Mouse (Mus musculus) frontal cortex, postnatal 10 days (tissue): ENCODE measurements around the gene Serpinb6c.
"Not testable (repeated sequence)": the region's sequence is repeated elsewhere in the genome, so short reads cannot be mapped to it uniquely, and the experiment has no call there.

Experiments
- DNase-seq, 2 experiments: peaks; one replicate each; pipeline ENCODE4 v3.0.0; 2022; ENCODE audit warnings: low spot score in 2 of 2, mixed read lengths in 1 of 2

Gene Serpinb6c

DNA sequence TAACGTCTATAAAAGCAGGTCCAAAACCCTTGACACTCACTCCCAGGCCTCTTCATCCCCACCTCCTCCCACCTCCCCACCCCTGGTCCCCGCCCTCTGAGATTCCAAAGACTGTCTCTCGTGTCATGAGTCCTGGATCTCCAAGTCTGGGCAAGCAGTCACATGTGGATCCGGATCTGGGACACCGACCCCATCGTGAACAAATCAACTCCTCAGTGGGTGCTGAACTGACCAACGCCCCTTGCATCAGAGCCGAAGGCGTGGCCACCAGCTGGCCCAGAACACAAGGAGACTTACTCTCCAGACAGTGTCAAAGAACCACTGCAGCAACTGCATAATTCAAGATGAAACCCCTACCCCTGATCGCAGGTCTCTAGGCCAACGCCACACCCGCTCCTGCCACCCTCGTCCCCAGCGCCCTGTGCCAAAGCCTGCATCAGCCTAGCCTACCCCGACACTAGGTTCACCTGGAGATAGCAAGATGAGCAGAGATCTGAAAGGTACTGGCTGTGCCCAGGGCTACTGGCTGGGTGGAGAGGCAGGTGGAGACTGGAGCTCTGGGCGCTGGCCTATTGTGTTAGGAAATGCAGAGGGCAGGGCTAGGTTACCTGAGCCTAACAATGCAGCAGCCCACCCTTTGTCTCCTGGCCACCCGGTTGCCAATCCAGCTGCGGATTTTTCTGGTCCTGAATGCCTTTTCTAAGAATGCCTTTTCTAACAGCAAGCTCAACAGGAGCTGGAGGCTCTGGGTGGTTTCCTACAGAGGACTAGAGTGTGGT, at the start of gene Serpinb6c:
Gene Serpinb6c (minus strand): TSS at position 533 of the 779 bp plus-strand sequence.
- no peak for DNase-seq

DNA sequence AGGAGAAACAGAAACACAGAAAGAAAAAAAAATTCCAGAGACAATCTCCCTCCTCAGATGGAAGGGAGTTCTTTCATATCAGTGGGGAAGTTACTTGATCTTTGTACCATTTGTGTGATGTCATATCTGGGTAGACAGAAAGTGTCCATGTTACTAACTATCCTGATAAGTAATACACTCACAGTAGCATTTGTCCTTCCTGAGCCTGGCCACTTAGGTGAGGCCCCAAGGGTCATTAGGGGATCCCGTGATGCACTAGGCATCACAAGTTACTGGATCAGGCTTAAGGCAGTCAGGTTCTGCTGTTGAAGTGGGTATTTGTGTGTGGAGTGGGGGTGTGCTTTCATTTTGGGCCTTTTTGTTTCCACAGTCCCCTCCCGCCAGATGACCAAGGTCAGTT, 47.4 kb upstream of the Serpinb6c start:
- no peak for DNase-seq

GRCm38 (mm10) chr13:33952075-33952449, 46.6 kb upstream of the Serpinb6c start:
- DNase-seq: no peak

DNA sequence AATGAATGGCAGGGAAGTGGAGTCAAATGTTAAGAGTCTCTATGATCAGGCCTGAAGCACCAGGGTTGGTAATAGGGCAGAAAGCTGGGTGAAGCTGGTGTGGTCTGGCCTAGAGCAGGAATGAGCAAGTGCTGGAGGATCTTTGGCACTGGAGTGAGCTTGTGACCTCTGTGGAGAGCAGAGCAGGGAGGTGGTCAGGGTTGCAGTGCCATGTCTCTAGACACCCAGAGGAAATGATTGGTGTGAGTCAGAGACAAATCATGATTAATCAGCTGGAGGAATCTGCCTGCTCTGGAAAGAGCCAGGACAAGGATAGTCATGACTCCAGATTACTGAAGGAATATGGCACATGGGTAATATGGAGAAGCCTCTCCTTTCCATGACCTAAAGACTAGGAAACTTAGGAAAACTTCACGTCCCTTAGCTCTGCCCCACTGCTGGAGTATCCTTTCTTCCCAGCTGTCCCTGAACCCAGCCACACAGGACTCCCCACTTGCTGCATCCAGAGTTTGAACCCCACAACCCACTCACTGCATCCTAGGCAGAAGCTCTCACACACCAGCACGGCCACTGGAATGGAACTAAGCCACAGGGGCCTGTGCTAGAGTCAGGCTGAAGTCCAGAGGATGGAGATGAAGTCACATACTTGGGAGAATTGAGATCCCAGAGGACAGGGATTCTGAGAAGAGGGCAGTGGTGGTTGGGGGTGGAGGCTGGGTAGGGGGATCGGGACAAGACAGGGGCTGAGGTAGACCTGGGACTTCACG, 46.0 kb upstream of the Serpinb6c start:
- no peak for DNase-seq

DNA sequence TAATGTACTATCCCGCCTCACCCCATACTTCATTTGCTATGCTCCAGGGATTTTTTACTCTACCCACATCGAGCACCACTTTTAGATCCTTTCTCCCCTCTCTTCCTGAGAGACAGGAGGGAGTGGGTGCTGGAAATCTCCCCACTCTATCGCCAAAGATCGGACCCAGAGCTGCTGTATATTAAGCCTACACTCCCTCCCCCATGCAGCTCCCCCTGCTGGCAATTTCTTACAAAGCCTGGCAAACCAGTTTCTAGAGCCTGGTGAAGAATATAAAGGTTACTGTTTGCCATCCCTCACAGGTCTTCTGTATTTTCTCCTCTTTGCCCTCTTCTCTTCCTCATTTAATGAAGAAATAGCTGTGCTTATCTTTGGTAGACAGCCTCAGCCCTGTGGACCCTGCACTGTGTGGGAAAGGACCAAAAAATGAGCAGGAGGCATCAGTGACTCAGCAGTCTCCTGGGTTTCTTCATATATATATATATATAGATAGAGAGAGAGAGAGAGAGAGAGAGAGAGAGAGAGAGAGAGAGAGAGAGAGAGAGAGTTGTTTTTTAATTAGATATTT, 36.8 kb upstream of the Serpinb6c start:
- DNase-seq: no peak

DNA sequence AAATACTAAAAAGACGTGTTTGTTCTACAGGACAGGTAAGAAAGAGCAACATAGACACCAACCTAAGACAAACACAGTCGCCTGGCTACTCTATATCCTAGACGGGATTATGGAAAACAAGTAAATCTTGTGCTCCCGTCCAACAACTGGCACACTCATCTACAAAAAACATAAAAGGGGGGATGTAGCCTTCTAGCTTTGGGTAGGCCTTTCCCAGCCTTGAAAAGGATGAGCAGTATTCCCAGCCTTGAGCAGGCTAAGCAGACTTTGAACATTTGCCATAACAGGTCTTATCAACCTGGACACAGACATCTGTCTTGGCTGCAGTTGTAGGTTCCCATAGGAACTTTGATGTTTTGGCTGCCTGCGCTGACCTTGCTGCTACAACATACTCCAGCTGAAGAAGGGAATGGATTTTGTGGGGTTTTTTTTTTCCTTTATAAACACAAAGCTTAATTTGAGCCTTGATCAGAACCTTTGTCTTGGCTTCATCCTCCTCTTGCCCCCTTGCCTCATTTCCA, 35.8 kb upstream of the Serpinb6c start:
- DNase-seq: no peak

- not testable (repeated sequence) for DNase-seq
Measured at GRCm38 (mm10) chr13:33937587-33937986, 32.1 kb upstream of the Serpinb6c start.

DNA sequence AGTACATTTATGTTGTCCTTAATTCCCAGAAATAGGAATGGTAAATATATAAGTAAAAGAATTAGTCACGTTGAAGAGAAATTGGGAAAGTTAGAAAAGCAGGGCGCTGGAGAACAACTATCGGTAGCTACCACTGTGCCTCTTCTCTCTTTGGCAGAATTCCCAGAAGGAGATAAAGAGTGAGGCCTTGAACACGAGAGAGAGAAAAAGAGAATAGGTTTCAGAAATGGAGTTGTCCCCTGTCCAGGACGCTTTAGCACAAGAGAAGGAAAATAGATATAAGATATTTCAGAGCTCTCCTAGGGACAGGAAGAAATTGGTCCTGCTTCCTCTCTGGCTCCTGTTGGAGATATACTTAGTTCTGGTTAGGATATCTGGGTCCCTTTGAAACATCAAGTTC, 31.6 kb upstream of the Serpinb6c start:
- no peak for DNase-seq

DNA sequence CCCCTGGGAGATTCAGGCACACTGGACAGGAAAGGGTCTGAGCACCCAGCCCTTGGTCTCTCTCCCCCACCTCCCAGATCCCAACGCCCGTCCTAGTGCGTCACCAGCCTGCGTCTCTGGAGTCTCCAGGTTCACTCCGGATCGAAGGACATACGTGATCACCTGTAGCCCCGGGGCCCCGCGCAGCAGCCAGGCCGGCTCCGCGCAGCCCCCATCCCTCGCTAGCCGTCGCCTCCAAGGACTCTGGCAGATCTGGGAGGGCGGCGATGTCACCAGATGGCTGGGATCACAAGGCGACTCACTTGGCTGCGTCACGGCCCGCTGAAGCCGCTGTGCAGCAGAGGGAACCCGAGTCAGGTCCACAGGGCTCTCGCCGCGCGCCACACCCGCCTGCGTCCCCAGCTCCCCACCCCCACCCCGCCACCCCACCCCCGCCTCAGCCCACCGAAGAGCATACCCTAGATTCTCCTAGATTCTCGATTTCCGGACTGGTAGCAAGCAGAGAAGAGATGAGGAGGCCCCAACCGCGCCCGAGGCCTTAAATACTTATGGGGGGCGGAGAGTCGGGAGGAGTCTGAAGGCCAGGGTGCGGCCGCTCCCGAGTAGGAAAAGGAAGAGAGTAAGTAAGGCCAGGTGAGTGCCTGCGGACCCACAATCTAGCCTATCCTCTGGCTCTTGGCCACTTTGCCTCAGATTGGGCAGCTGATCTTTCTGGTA, 30.1 kb upstream of the Serpinb6c start:
- peak; percentile 25 to 44 for DNase-seq

DNA sequence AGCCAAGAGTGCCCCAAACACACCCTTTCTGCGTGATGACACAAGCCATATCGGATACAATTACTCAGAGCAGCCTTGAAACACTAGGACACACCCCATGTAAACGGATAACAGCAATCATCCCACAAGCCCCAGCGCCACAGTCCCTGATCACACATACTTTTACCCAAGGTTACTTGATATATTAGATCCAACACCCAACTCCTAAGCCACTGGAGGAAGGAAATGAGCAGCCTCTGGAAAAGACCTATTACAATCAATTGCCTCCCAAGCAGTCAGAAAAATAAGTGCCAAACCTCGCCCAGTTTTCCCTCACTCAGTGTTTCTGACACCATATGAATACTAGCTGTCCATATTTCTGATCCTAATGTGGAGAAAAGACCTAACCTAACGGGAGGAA, 29.2 kb upstream of the Serpinb6c start:
- no peak for DNase-seq

DNA sequence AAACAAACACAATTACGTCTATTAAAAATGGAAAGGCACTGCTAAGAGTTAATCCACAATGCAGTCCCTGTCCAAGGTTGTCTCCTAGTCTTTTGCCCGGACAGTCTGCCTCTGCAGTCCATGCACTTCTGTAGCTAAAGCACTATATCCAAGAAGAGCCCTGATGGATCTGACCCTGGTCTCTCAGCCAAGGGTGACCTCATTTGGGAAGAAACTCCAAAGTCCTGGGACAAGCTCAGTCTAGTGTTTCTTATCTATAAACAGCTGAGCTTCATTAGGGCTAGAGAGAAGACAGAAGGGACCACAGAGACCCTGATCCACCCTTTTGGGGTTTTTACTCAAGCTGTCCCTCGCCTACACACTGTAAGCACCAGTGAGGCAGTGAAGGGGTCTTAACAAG, 25.4 kb upstream of the Serpinb6c start:
- DNase-seq: no peak

DNA sequence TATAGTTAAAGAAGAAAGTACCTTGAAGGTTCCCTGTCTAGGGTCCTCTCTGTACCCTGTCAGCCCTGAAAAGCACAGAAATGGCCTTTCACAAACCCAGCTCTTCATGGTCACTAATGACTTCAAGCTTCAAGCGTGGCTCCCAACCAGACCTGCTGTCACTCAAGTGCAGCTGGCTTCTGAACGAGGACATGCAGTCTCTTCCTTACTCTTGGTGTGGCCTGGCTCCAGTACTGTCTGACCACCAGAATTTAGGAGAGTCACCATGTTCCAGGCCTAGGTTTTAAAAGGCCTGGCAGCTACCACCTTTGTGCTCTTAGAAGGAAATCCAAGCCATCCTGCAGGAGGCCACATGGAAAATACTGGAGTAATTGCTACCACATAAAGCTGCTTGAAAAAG, 24.8 kb upstream of the Serpinb6c start:
- DNase-seq: no peak

DNA sequence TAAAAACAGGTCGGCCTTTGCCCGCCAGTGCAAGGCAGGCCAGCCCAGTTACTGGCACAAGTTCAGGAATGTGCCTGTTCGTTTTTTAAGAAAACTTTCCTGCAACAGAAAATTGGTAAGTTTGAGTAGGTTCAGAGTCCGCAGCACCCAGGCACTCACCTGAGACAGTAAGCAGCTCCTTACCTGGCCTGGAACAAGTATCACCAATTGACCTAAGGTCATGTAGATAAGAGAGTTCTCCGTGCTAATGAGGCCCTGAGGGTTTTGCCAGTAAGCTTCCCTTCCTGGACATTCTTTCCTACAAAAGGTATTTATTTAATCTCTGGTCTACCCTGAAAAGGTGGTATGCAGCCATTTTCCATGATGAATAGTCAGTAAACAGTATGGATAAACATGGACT, 16.2 kb upstream of the Serpinb6c start:
- no peak for DNase-seq

GRCm38 (mm10) chr13:33921041-33921440, 15.5 kb upstream of the Serpinb6c start:
- no peak for DNase-seq

DNA sequence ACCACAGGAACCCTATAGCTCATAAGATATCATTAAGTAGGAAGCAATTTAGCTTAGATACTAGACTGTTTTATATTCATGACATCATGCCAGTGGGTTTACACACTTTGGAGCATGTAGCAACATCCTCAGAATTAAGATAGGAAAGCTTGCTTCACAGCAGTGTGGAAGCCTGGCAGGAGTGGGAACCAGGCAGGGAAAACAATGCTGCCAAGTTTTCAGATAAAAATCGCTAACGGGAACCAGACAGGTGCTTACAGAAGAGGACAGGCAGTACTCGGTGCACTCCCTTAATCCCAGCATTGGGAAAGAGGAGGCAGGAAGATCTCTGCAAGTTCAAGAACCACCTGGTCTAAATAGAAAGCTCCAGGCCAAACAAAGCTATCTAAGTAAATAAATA, 1.3 kb upstream of the Serpinb6c start:
- no peak for DNase-seq

DNA sequence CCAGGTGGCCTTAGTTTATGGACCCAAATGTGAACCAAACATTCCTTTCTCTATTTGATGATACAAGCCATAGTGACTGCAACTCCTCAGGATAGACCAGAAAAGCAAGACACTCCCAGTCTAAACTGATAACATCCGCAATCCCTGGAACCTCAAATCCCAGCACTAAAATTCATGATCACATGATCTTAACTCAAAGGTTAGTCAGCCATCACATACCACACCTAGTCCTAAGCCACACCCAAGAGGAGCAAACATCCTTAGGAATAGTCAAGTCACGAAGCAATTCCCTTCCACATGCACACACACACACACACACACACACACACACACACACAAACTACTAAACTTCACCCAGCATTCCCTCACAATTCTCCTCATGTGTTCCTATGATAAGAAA, 2.2 kb downstream of the Serpinb6c start:
- DNase-seq: no peak

DNA sequence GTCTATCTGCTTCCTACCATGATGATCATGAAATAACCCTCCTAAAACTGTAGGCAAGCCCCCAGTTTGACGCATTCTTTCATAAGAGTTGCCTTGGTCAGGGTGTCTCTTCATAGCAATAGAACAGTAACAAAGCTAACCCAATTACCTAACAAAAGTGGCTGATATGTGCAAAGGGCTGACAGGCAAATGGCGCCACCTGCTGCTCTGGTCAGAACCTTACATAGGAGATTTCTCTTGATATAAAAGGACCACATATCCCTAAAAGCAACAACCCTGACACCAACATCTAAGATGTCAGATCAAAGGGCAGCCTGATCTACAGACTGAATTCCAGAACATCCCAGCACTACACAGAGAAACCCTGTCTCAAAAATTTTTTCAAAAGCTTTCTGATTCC, 11.3 kb downstream of the Serpinb6c start:
- DNase-seq: no peak

DNA sequence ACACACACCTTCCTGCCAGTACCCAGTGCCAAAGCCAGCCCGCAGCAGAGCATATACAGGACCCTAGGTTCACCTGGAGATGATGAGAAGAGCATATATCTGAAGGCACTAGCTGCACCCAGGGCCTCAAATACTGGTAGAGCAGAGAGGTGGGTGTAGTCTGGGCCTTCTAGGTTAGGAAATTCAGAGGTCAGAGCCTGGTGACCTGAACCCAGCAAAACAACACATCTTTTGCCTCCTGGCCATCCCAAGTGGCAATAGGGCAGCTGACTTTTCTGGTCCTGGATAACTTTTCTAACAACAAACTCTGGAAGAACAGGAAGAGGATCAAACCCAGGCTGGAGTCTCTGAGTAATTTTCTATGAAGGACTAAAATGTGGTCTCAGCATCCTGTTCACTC, 62.2 kb downstream of the Serpinb6c start, which contains the start of gene Serpinb6e:
Gene Serpinb6e (minus strand): TSS at position 101 of the 400 bp plus-strand sequence.
- DNase-seq: no peak

DNA sequence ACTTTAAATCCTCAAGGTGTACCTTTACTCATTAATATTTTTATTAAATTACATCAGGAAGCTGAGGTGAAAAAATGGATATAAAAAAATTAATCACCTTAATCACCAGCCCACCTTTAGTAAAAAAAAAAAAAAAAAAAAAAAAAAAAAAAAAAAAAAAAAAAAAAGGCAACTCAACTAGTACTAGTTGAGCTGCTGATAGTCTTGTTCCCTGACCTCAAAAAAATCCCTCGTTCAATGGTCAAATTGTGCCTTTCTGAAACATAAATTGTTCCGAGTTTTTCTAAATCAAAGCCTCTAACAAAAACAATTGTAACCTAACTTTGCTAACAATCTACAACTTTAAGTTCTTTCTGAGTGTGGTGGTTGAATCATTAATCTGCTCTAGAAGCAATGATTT, 74.8 kb downstream of the Serpinb6c start:
- no peak for DNase-seq
